Mouse (Mus musculus) liver, postnatal 0 days (tissue): ENCODE data around the gene Mrnip. TPM values are rescaled to one million over a fixed set of nuclear protein-coding genes. Genes with fewer than 3 reads are reported as not detected.

Experiments
- ATAC-seq: fragments of 200-750 bp; cut with Nextera tagmentation; 2 replicates; pipeline ENCODE4 v1.8.0; 2017; ENCODE audit warnings: mild to moderate bottlenecking, moderate library complexity
- DNase-seq: peaks from one replicate; pipeline ENCODE4 v3.0.0-alpha.2; 2016
- H3K27ac ChIP-seq: fragments of 300-500 bp; sonication (generic); 2 replicates; pipeline ENCODE4 v1.5.1; 2014; ENCODE audit warnings: antibody characterized with exemption, moderate library complexity, mild to moderate bottlenecking, low read depth
- H3K27me3 ChIP-seq: fragments of 300-500 bp; sonication (generic); 2 replicates; pipeline ENCODE4 v1.6.1; 2014; ENCODE audit warnings: low read length, control low read depth, mixed read lengths; ENCODE audit not compliant: insufficient read depth
- H3K36me3 ChIP-seq: fragments of 300-500 bp; sonication (generic); replicated peaks from 2 replicates; pipeline ENCODE4 v1.6.1; 2014; ENCODE audit warnings: mild to moderate bottlenecking, control low read depth, low read length, moderate library complexity, mixed read lengths; ENCODE audit not compliant: insufficient read depth
- H3K4me1 ChIP-seq: fragments of 300-500 bp; sonication (generic); 2 replicates; pipeline ENCODE4 v1.6.1; 2014; ENCODE audit warnings: antibody characterized with exemption, mild to moderate bottlenecking, control low read depth; ENCODE audit not compliant: insufficient read depth
- H3K4me2 ChIP-seq: fragments of 300-500 bp; sonication (generic); 2 replicates; pipeline ENCODE4 v1.6.1; 2014; ENCODE audit warnings: low read depth, mild to moderate bottlenecking, low read length, moderate library complexity, mixed read lengths
- H3K4me3 ChIP-seq: fragments of 300-500 bp; sonication (generic); 2 replicates; pipeline ENCODE4 v1.5.1; 2014; ENCODE audit warnings: low read depth, low read length
- H3K9ac ChIP-seq: fragments of 300-500 bp; sonication (generic); replicated peaks from 2 replicates; pipeline ENCODE4 v1.6.1; 2014; ENCODE audit warnings: mild to moderate bottlenecking, moderate library complexity
- H3K9me3 ChIP-seq: fragments of 300-500 bp; sonication (generic); 2 replicates; pipeline ENCODE4 v1.6.1; 2016; ENCODE audit warnings: mild to moderate bottlenecking, control low read depth, low read length, mixed read lengths
- CTCF ChIP-seq: sonication (generic); IDR thresholded peaks from 2 replicates; pipeline ENCODE4 v1.5.1; 2016; ENCODE audit warnings: antibody characterized with exemption, low read depth
- EP300 ChIP-seq: IDR thresholded peaks from 2 replicates; pipeline ENCODE4 v1.6.1; 2016; ENCODE audit warnings: antibody characterized with exemption, low read depth, mild to moderate bottlenecking
- WGBS: fragments of 180-500 bp; shearing (Covaris S2); extraction: QIAGEN DNeasy Blood & Tissue Kit; methylation state at CpG from one replicate; pipeline ENCODE4 v1.1.7; 2014; ENCODE audit not compliant: insufficient replicate concordance; 5-methylcytosine and 5-hydroxymethylcytosine counted together
- polyA plus RNA-seq: library from polyadenylated mRNA; unstranded; fragments of >200 nt; fragmentation: Nextera tagmentation; extraction: Ambion mirVana; gene quantifications from 2 replicates; pipeline ENCODE4 v1.2.1, GENCODE M21; 2015

Mrnip gene
- polyA plus RNA-seq, 1 experiment from 2014 or later, result 5.0 TPM

DNA sequence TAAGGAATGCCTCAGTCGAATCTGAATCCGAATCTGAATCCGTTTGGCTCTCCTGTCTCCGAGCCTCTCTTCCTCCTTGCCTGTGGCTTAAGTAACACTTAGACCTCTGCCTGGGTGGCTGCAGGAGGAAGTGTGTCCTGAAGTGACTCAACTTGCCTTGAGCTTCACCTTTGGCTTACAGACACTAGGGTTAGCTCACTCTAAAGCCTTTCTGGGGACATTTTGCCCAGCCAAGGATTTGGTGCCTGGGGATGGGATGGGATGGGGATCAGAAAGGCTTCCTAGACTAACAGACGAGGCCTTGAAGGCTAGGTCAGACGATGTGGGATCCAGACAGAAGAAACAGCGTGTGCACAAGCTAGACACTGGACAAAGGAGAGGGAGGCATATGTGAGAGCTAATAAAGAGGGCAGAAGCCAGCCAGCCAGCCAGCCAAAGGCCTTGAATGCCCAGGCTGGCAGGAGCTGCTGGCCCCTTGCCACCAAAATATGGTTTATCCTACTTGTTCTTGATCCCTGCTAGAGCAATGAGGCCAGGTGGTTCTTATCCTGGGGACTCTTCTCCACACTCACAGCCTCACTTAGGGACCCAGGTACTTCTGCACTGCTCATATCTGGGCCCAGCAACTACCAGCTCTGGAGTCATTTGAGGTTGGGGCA is 55.1 kb downstream of the Mrnip start:
- no peak for ATAC-seq
- no peaks in the 10 kb centered on the region for H3K9me3 ChIP-seq
- peaks cover 26% of the 10 kb centered on the region for H3K4me1 ChIP-seq
- H3K36me3 ChIP-seq, result peaks cover 40% of the 10 kb centered on the region
- H3K9ac ChIP-seq, result no peak overlapping the region
- no peak overlapping the region for H3K4me3 ChIP-seq
- H3K27me3 ChIP-seq, result no peaks in the 10 kb centered on the region
- H3K27ac ChIP-seq, result peak overlapping the region; percentile 53; the same call in 1 of the 2 replicates
- TF ChIP-seq CTCF (no peak), EP300 (no peak)
- DNase-seq, result no peak
- H3K4me2 ChIP-seq, result no peak overlapping the region
- WGBS, result 62% methylated on average over 7 of the region's 7 CpGs

DNA sequence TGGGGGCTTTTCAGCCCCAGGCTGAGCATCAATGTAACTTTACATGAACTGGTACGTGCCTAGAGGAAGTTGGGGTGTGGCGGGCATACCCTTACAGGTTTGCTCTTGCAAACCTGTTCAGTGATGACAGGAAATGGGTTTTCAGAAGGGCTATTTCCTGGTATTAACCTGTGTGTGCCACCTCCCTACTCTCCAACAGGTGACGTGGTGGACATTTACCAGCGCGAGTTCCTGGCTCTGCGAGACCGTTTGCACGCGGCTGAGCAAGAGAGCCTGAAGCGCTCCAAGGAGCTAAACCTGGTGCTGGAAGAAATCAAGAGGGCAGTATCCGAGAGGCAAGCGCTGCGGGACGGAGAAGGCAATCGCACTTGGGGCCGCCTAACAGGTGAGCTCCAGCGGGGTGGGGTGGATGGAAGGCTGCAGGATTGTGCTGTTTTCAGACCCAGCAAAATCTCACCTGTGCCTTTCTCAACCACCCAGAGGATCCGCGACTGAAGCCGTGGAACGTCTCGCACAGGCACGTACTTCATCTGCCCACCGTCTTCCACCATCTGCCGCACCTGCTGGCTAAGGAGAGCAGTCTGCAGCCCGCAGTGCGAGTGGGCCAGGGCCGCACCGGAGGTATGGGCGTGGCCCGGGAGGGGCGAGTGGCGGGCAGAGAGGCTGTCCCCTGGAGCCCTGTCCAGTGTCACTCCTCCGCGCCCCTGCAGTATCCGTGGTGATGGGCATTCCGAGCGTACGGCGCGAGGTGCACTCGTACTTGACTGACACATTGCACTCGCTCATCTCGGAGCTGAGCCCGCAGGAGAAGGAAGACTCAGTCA is 56.4 kb downstream of the Mrnip start:
- no peak for TF ChIP-seq EP300
- no peak for TF ChIP-seq CTCF
- Histone ChIP-seq H3K27ac (no peak overlapping the region), H3K9me3 (no peaks in the 10 kb centered on the region), H3K4me2 (peak overlapping the region; percentile 9; the same call in 1 of the 2 replicates), H3K9ac (no peak overlapping the region), H3K27me3 (no peaks in the 10 kb centered on the region), H3K4me3 (no peak overlapping the region), H3K36me3 (peaks cover 51% of the 10 kb centered on the region), H3K4me1 (peaks cover 25% of the 10 kb centered on the region)
- DNase-seq, result peak; percentile 37
- 0 out of 2 replicates have a peak, but pooled peaks have one; percentile 6 for ATAC-seq
- 72% methylated on average over 45 of the region's 45 CpGs for WGBS

DNA sequence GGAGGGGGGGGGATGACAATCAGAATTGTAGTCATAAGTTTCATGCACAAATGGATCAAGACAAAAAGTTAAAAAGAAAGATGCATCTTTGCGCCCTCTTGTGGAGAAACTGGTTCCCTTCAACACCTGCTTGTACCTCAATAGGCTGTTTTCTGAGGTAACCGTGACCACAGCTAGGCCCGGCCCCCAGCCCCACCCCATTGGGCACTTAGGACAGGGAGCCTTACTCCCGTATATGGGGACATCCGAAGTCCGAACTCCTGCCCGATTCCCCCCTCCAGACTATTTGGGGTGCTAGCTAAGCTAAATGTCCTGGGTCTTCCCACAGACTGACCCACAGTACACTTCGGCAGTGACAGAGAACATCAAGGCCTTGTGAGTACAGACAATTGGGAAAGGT is 57.2 kb downstream of the Mrnip start:
- H3K9me3 ChIP-seq, result no peaks in the 10 kb centered on the region
- H3K9ac ChIP-seq, result no peak overlapping the region
- H3K4me2 ChIP-seq, result no peak overlapping the region
- no peak overlapping the region for H3K27ac ChIP-seq
- ATAC-seq, result peak; percentile 36
- no peak overlapping the region for H3K4me3 ChIP-seq
- WGBS, result 33% methylated on average over 8 of the region's 8 CpGs
- H3K36me3 ChIP-seq, result peaks cover 51% of the 10 kb centered on the region
- no peaks in the 10 kb centered on the region for H3K27me3 ChIP-seq
- peak; percentile 76 for TF ChIP-seq CTCF
- TF ChIP-seq EP300, result no peak
- peak; percentile 72 for DNase-seq
- H3K4me1 ChIP-seq, result peaks cover 23% of the 10 kb centered on the region

DNA sequence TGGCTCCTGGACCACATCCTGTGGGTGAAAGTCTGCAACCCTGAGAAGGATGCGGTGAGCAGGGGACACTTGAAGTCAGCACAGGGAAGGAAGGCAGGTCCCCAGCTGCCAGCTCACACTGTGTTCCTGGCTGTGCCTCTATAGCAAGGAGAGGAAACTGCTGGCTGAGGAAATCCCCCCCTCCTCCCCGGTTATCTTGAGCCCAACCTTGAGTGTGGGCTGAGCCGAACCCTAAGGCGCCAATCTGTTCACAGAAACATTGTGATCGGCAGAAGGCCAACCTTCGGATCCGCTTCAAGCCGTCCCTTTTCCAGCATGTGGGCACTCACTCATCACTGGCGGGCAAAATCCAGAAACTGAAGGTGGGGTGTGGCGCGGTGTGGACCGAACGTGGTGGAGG is 58.8 kb downstream of the Mrnip start:
- no peaks in the 10 kb centered on the region for H3K27me3 ChIP-seq
- DNase-seq (no peak), ATAC-seq (no peak)
- H3K4me1 ChIP-seq, result peaks cover 24% of the 10 kb centered on the region
- TF ChIP-seq CTCF (no peak), EP300 (no peak)
- WGBS, result 87% methylated on average over 13 of the region's 13 CpGs
- no peak overlapping the region for H3K27ac ChIP-seq
- no peak overlapping the region for H3K4me2 ChIP-seq
- peaks cover 51% of the 10 kb centered on the region for H3K36me3 ChIP-seq
- no peak overlapping the region for H3K4me3 ChIP-seq
- H3K9me3 ChIP-seq, result no peaks in the 10 kb centered on the region
- no peak overlapping the region for H3K9ac ChIP-seq

DNA sequence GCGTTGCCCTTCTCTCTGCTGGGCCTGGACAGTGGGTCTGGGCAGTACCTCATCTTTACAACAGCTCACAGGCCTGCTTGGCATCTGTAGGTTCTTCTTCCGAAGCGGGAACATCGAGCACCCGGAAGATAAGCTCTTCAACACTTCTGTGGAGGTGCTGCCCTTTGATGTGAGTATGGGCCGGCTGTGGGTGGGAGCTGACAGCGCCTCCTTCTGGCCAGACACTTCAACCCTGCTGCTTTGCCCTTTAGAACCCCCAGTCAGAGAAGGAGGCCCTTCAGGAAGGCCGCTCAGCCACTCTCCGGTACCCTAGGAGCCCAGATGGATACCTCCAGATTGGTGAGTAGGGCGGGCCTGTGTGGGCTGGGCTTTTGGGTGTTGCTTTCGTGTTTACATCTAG is 59.7 kb downstream of the Mrnip start:
- Histone ChIP-seq H3K36me3 (peaks cover 51% of the 10 kb centered on the region), H3K9me3 (no peaks in the 10 kb centered on the region), H3K9ac (no peak overlapping the region), H3K4me1 (peaks cover 27% of the 10 kb centered on the region), H3K4me3 (no peak overlapping the region), H3K27me3 (no peaks in the 10 kb centered on the region), H3K4me2 (no peak overlapping the region), H3K27ac (no peak overlapping the region)
- 88% methylated on average over 11 of the region's 11 CpGs for WGBS
- TF ChIP-seq CTCF (peak; percentile 55), EP300 (no peak)
- ATAC-seq, result no peak
- peak; percentile 43 for DNase-seq

DNA sequence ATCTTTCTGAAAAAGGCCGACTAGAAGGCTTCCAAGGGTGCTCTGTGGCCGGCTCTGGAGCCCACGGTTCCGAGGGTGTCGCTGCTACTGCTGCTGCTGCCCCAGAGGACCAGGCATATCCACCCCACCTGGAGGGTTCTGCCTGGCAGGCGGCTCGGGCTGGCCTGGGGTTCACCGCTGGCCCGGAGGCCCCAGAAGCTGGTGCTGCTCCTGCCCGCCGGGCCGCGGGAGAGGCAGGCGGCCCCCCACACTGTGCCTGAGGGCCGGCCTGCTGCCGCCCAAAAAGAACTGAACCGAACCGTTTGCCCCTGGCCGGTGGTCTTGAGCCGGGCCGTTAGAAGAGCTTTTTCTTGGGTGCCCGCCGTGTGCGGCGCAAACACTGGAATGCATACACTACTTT is 60.4 kb downstream of the Mrnip start:
- no peaks in the 10 kb centered on the region for H3K27me3 ChIP-seq

More for the DNA sequence above, 60.4 kb downstream of the Mrnip start:
- H3K4me2 ChIP-seq, result no peak overlapping the region
- peaks cover 25% of the 10 kb centered on the region for H3K4me1 ChIP-seq
- peaks cover 51% of the 10 kb centered on the region for H3K36me3 ChIP-seq
- H3K9ac ChIP-seq, result no peak overlapping the region
- H3K4me3 ChIP-seq, result no peak overlapping the region
- TF ChIP-seq CTCF, result no peak
- no peak for TF ChIP-seq EP300
- ATAC-seq (no peak), DNase-seq (no peak)
- H3K27ac ChIP-seq, result no peak overlapping the region
- no peaks in the 10 kb centered on the region for H3K9me3 ChIP-seq
- WGBS, result 91% methylated on average over 25 of the region's 25 CpGs
